Mouse (Mus musculus) olfactory bulb, adult 2 months (tissue): ENCODE data around the gene Sowahc.

Experiments used
- CTCF ChIP-seq: fragments of 200-500 bp; IDR thresholded peaks from 2 replicates; pipeline ENCODE4 v1.5.1; 2012; ENCODE audit warnings: low read depth, mild to moderate bottlenecking, low read length, moderate library complexity; ENCODE audit not compliant: insufficient read depth
- POLR2A ChIP-seq: fragments of 200-500 bp; IDR thresholded peaks from 2 replicates; pipeline ENCODE4 v1.6.1; 2012; ENCODE audit warnings: mild to moderate bottlenecking, low read depth, low read length, moderate library complexity; ENCODE audit not compliant: insufficient read depth

- TF ChIP-seq CTCF: no peak
- TF ChIP-seq POLR2A: no peak
Measured at GRCm38 (mm10) chr10:59235847-59236246, 14.1 kb downstream of the Sowahc start.
